Mouse (Mus musculus) limb, embryonic 13.5 days (tissue): Measurements from ENCODE around the gene Pdhx. TPM values are rescaled to one million over a fixed set of nuclear protein-coding genes. Genes with fewer than 3 reads are reported as not detected.

ENCODE experiments used
- ATAC-seq: fragments of 200-750 bp; cut with Nextera tagmentation; 2 replicates; pipeline ENCODE4 v1.8.0; 2017; ENCODE audit warnings: low read depth, moderate number of reproducible peaks, moderate TSS enrichment; ENCODE audit not compliant: low FRiP score
- H3K27ac ChIP-seq: fragments of 300-500 bp; sonication (generic); 2 replicates; pipeline ENCODE4 v1.5.1; 2015; ENCODE audit warnings: inconsistent platforms, mild to moderate bottlenecking, moderate library complexity
- H3K27me3 ChIP-seq: fragments of 300-500 bp; sonication (generic); 2 replicates; pipeline ENCODE4 v1.6.1; 2015; ENCODE audit warnings: mild to moderate bottlenecking, inconsistent platforms
- H3K36me3 ChIP-seq: fragments of 300-500 bp; sonication (generic); 2 replicates; pipeline ENCODE4 v1.6.1; 2015; ENCODE audit warnings: inconsistent platforms, mild to moderate bottlenecking, moderate library complexity
- H3K4me1 ChIP-seq: fragments of 300-500 bp; sonication (generic); 2 replicates; pipeline ENCODE4 v1.6.1; 2015; ENCODE audit warnings: inconsistent platforms
- H3K4me2 ChIP-seq: fragments of 300-500 bp; sonication (generic); replicated peaks from 2 replicates; pipeline ENCODE4 v1.6.1; 2015; ENCODE audit warnings: inconsistent platforms, mild to moderate bottlenecking, moderate library complexity
- H3K4me3 ChIP-seq: fragments of 300-500 bp; sonication (generic); 2 replicates; pipeline ENCODE4 v1.5.1; 2015; ENCODE audit warnings: moderate library complexity, mild to moderate bottlenecking, inconsistent platforms
- H3K9ac ChIP-seq: fragments of 300-500 bp; sonication (generic); 2 replicates; pipeline ENCODE4 v1.6.1; 2015; ENCODE audit warnings: mild to moderate bottlenecking, inconsistent platforms
- H3K9me3 ChIP-seq: fragments of 300-500 bp; sonication (generic); 2 replicates; pipeline ENCODE4 v1.6.1; 2016; ENCODE audit warnings: inconsistent platforms
- WGBS: fragments of 180-500 bp; shearing (Covaris S2); methylation state at CpG from one replicate; pipeline ENCODE4 v1.1.7; 2015; 5-methylcytosine and 5-hydroxymethylcytosine counted together
- polyA plus RNA-seq: library from polyadenylated mRNA; unstranded; fragments of >200 nt; fragmentation: Nextera tagmentation; extraction: Ambion mirVana; gene quantifications from 2 replicates; pipeline ENCODE4 v1.2.1, GENCODE M21; 2015

Gene Pdhx
- polyA plus RNA-seq, 1 experiment from 2014 or later = 42.8 TPM

DNA sequence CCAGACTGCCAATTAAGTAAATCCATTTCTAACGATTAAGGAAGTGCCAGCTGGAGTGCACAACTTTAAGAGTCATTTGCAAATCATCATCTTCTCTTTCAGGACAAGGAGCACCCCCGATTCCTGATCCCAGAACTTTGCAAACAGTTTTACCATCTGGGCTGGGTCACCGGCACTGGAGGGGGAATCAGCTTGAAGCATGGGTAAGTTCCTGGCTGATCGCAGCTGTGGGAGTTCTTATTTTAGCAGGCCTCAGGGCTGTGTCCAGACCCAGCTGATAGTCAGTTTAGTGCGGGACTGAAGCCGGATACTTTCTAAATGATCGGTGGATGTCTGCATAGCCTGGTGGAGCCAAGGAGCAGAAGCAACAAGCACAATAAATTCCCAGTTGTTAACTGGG lies 9.5 kb upstream of the Pdhx start:
- Histone ChIP-seq H3K4me1 (no peaks in the 10 kb centered on the region), H3K9ac (no peak overlapping the region), H3K4me3 (no peak overlapping the region), H3K27ac (no peak overlapping the region), H3K27me3 (no peaks in the 10 kb centered on the region), H3K36me3 (peaks cover 19% of the 10 kb centered on the region; the same call in 1 of the 2 replicates), H3K4me2 (no peak overlapping the region), H3K9me3 (no peaks in the 10 kb centered on the region)
- ATAC-seq = no peak
- WGBS = 35% methylated on average over 7 of the region's 7 CpGs

DNA sequence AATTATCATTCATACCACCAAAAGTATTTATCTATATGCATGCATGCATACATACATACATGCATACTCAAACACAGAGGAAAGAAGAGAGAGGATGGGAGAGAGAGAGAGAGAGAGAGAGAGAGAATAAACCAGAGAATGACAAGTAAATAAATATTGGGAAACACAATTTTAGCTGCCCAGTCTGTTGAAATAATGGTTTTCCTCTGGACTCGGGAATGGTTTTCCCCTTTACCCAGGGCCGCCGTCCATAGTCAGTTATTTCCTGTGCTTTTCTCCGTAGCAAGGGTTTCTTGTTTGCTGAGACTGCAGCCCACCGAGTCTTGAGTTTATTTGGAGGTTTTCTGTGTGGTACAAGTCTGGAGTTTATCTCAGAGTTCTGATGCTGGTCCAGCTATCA lies 8.4 kb upstream of the Pdhx start:
- WGBS = 75% methylated on average over 5 of the region's 5 CpGs
- Histone ChIP-seq H3K4me1 (no peaks in the 10 kb centered on the region), H3K36me3 (peaks cover 18% of the 10 kb centered on the region; the same call in 1 of the 2 replicates), H3K27me3 (no peaks in the 10 kb centered on the region), H3K9me3 (no peaks in the 10 kb centered on the region), H3K4me3 (no peak overlapping the region), H3K9ac (no peak overlapping the region), H3K4me2 (no peak overlapping the region), H3K27ac (no peak overlapping the region)
- ATAC-seq = no peak

DNA sequence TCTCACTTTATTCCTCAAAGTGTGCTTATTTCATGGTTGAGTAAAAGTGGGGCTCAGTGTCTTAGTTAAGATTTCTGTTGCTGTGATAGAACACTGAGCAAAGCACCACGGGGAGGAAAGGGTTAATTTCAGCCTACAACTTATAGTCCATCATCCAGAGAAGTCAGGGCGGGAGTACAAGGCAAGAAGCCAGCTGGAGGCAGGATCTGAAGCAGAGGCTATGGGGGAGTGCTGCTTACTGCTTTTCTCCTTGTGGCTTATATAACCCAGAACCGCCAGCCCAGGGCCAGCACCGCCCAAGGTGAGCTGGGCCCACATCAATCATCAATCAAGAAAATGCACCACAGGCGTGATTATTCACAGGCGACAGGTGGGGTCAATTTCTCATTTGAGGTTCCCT lies 7.8 kb upstream of the Pdhx start:
- 62% methylated on average over 6 of the region's 6 CpGs for WGBS
- ATAC-seq = no peak
- H3K36me3 ChIP-seq = peaks cover 18% of the 10 kb centered on the region; the same call in 1 of the 2 replicates

DNA sequence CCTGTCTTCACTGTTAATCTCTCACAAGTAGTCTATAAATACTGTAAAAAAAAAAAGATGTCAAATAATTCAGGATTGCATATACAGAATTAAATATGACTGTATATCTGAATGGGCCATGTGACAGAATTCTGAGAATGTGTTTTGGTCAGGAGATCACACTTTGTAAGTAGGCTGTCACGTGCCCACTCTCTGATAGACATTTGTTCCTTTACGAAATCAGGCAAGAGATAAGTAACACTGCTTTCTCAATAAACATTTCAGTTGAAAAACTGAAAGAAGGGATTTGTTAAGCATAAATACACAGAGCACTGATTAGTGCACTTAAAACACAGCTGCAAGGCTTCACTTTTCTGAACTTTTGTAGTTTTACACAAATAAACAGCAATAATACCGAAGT lies 2.7 kb downstream of the Pdhx start:
- Histone ChIP-seq H3K4me3 (no peak overlapping the region), H3K9me3 (no peaks in the 10 kb centered on the region), H3K4me2 (no peak overlapping the region), H3K4me1 (peaks cover 27% of the 10 kb centered on the region), H3K9ac (no peak overlapping the region), H3K36me3 (no peaks in the 10 kb centered on the region), H3K27ac (no peak overlapping the region), H3K27me3 (no peaks in the 10 kb centered on the region)
- 58% methylated on average over 3 of the region's 3 CpGs for WGBS
- no peak for ATAC-seq

More for the DNA sequence above, 7.8 kb upstream of the Pdhx start:
- H3K27me3 ChIP-seq = no peaks in the 10 kb centered on the region
- H3K9me3 ChIP-seq = no peaks in the 10 kb centered on the region
- H3K4me1 ChIP-seq = no peaks in the 10 kb centered on the region
- no peak overlapping the region for H3K4me2 ChIP-seq
- no peak overlapping the region for H3K4me3 ChIP-seq
- H3K27ac ChIP-seq = no peak overlapping the region
- H3K9ac ChIP-seq = no peak overlapping the region

DNA sequence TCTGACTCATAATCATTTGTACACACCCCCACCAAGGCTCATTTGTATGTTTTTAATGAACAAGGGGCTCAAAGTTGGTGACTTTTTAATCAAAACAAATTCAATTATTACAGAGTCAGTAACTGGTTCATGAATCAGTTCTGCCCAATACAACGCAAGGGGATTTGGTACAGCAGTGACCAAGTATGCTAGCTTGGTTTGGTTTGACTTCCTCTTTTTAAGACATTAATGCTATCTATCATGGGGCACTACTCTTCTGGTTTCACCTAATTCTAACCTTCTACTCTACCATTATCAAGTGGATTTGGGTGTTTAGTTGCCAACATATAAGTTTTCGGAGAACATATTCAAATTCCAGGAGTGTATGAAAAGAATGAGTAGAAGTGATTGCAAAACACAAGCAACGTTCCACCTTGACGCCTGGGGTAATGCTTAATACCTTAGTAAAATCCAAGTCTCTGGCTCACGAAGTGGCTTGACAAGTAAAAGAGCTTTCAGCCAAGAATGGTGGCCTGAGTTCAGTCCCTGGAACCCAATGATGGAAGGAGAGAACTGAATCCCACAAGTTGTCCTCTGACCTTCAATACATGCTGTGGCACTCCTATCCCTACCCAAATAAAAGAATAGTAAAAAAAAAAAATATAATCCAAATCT lies 3.4 kb downstream of the Pdhx start:
- H3K4me1 ChIP-seq = peaks cover 27% of the 10 kb centered on the region
- no peak for ATAC-seq
- 94% methylated on average over 5 of the region's 5 CpGs for WGBS
- no peaks in the 10 kb centered on the region for H3K27me3 ChIP-seq
- no peaks in the 10 kb centered on the region for H3K9me3 ChIP-seq
- H3K4me3 ChIP-seq = no peak overlapping the region
- no peak overlapping the region for H3K4me2 ChIP-seq
- H3K27ac ChIP-seq = no peak overlapping the region
- H3K36me3 ChIP-seq = no peaks in the 10 kb centered on the region
- H3K9ac ChIP-seq = no peak overlapping the region

DNA sequence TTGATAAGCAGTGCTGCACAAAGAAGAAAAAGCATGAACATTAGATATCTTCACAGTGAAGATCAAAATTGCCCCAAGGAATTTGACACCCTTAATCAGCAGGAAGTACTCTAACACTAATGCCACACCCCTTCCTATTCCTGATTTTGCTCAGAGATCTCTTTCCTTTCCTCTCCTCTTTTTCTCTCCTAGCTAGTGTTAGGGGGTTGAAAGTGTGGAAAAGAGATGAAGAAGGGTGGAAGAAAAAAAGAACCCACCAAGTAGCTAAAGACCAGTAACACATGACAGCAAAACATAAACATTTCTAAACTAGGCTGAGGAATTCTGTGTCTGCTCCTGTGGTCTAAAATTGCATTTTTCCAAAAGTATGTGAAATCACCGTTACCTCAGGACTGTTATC lies 4.7 kb downstream of the Pdhx start:
- no peak overlapping the region for H3K4me2 ChIP-seq

DNA sequence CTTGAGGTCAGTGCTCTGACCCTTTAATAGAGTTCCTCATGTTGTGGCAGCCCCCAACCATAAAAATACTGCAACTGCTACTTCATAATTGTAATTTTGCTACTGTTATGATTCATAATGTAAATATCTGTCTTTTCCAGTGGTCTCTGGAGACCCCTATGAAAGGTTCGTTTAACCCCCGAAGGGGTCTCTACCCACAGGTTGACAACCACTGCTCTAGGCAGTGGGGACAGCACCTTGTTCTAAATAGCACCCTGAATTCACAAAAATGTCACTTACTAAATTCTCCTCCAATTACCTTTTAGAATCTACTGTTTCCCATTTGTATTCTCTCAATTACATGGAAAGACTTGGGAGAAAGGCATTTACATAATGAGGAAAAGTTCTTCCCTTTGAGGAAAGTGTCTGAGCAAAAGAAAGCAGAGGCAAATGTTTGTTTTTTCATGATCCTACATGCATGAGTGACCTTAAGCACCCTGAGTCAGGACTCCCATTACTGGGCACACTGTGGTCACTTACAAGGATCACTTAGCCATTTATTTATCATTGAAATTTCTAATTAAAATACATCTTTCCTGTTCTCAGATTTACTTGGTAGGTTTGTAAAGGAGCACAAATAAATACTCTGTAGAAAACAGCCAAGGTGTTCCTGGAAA lies 5.6 kb downstream of the Pdhx start:
- Histone ChIP-seq H3K27me3 (no peaks in the 10 kb centered on the region), H3K4me2 (no peak overlapping the region), H3K9ac (no peak overlapping the region), H3K27ac (no peak overlapping the region), H3K4me1 (peaks cover 26% of the 10 kb centered on the region), H3K4me3 (no peak overlapping the region), H3K9me3 (no peaks in the 10 kb centered on the region), H3K36me3 (no peaks in the 10 kb centered on the region)
- ATAC-seq = no peak
- WGBS = 96% methylated on average over 2 of the region's 2 CpGs

More for the DNA sequence above, 4.7 kb downstream of the Pdhx start:
- H3K36me3 ChIP-seq = no peaks in the 10 kb centered on the region
- no peaks in the 10 kb centered on the region for H3K9me3 ChIP-seq
- no peaks in the 10 kb centered on the region for H3K27me3 ChIP-seq
- H3K4me1 ChIP-seq = peaks cover 21% of the 10 kb centered on the region
- WGBS = 84% methylated on average over 1 of the region's 1 CpGs
- no peak overlapping the region for H3K27ac ChIP-seq
- ATAC-seq = no peak
- no peak overlapping the region for H3K4me3 ChIP-seq
- H3K9ac ChIP-seq = no peak overlapping the region

DNA sequence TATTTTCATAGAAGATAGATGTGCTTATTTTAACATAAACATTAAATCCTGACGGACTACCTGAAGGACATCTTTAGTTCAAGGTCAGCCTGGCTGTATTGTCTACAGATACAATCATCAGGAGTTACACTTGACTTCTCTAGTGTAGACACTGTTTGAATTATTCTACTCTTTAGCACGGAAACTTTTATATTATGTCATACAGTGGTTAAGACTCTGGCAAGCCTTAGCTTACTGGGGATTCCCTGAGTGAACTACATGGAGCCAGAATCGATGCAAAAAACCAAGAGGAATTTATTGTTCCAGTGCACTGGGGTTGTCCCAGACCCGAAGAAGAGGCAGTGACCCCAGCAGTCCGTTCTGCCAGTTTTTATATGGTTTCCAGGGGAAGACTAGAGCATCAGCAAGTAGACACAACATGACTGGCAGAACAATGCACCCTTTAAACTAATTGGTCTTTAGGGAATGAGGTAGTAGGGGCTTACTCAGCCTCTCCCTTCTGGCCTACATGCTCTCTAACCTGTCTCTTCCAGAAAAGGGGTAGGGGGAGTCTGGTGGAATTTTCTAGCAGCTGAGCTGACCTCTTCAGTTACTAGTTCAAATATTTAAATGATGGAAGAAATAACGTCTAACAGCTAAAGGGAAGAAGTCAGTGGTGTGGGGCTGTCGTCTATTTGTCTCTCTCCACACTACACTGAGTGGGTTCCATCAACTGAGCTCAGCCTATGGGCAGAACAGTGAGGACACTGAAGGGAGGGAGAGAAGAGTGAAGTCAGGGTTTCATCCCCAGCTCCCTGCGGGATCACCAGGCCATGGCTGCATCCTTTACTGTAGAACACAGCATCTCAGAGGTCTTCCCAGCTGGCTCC lies 6.4 kb downstream of the Pdhx start:
- Histone ChIP-seq H3K36me3 (no peaks in the 10 kb centered on the region), H3K9me3 (no peaks in the 10 kb centered on the region), H3K4me3 (no peak overlapping the region), H3K27ac (no peak overlapping the region), H3K27me3 (no peaks in the 10 kb centered on the region), H3K4me2 (no peak overlapping the region), H3K9ac (no peak overlapping the region), H3K4me1 (peaks cover 20% of the 10 kb centered on the region)
- 83% methylated on average over 8 of the region's 8 CpGs for WGBS
- no peak for ATAC-seq

DNA sequence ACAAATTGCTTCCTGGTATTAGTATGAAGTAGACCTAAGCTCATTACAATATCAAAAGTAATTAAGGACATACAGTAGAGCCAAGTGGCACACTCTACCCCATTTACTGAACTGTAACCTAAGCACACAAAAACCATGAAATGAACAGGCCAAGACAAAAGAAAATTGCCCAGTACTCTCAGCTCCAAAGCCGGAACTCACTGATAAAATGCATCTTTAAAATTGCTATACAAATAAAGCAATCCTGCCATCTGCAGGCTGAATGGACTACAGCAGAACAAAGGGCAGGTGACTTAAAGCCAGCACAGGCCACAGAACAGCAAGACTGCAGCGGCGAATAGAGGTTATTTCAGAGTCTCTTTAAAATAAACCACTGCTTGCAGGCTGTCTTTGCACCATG lies 10.4 kb downstream of the Pdhx start:
- H3K4me1 ChIP-seq = peaks cover 14% of the 10 kb centered on the region; the same call in 1 of the 2 replicates
- H3K9me3 ChIP-seq = no peaks in the 10 kb centered on the region
- H3K4me3 ChIP-seq = no peak overlapping the region
- WGBS = 34% methylated on average over 3 of the region's 3 CpGs
- H3K36me3 ChIP-seq = no peaks in the 10 kb centered on the region
- no peak overlapping the region for H3K4me2 ChIP-seq
- no peak overlapping the region for H3K27ac ChIP-seq
- H3K9ac ChIP-seq = no peak overlapping the region
- H3K27me3 ChIP-seq = no peaks in the 10 kb centered on the region
- 0 out of 2 replicates have a peak, but pooled peaks have one; percentile 32 for ATAC-seq

DNA sequence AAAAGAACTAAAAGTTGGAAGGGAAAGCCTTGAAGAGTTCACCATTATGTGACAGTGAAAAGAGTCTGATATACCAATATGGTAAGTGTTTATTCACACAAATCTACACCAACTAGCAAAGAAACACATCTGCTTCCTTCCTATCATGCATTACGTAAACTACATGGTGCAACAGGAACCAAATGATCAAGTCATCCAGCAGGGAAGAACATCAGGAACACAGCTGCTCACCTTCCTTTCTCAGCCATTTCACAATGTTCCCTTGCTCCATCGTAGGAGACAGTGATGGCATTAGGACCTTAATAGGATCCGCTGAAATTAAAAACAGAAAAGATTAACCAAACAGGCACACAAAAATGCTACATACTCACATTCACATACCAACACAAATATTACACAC lies 15.0 kb downstream of the Pdhx start:
- ATAC-seq = no peak
- Histone ChIP-seq H3K36me3 (peaks cover 11% of the 10 kb centered on the region), H3K27ac (no peak overlapping the region), H3K4me3 (no peak overlapping the region), H3K4me2 (no peak overlapping the region), H3K4me1 (peaks cover 12% of the 10 kb centered on the region; the same call in 1 of the 2 replicates), H3K9me3 (no peaks in the 10 kb centered on the region), H3K27me3 (no peaks in the 10 kb centered on the region), H3K9ac (no peak overlapping the region)
- WGBS = 87% methylated on average over 3 of the region's 3 CpGs

DNA sequence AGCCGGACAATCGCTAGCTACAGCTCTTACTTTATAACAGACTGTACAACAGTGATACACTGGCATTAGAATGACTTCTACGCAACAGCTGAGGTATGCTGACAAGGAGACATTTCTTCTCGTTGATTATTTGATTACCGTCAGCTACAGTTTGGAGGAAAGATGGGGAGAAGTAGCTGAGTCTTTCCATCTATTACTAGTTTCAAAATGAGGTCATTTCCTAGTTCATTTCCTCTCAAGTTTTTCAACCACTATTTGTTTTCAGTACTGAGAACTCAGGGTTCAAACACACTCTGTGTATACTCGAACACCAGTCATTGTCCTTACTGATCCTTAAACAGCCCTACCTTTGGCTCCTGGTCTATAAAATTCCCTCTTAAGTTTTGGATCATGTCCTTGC lies 17.5 kb downstream of the Pdhx start:
- ATAC-seq = no peak
- no peak overlapping the region for H3K27ac ChIP-seq
- H3K4me2 ChIP-seq = no peak overlapping the region
- H3K9me3 ChIP-seq = no peaks in the 10 kb centered on the region
- H3K4me3 ChIP-seq = no peak overlapping the region
- 88% methylated on average over 6 of the region's 6 CpGs for WGBS
- peaks cover 11% of the 10 kb centered on the region for H3K36me3 ChIP-seq
- no peak overlapping the region for H3K9ac ChIP-seq
- peaks cover 8% of the 10 kb centered on the region for H3K4me1 ChIP-seq
- H3K27me3 ChIP-seq = no peaks in the 10 kb centered on the region
